Mouse (Mus musculus): ENCODE measurements around the gene Fndc3b. TPM values are rescaled to one million over a fixed set of nuclear protein-coding genes. Genes with fewer than 3 reads are reported as not detected.

Fndc3b gene
- polyA plus RNA-seq, 1 experiment from 2014 or later: 29.0 TPM

GRCm38 (mm10) chr3:27490891-27491290, 220.2 kb downstream of the Fndc3b start:
- peaks cover 29 to 43% of the 10 kb centered on the region in 2 experiments for H3K4me1 ChIP-seq (ENCODE audit: control insufficient read depth in 2 of 2, insufficient read depth in 2 of 2, low read length in 2 of 2)
- peaks cover 68% of the 10 kb centered on the region for H3K36me3 ChIP-seq (ENCODE audit: control insufficient read depth, insufficient read depth, low read length)
- H3K27ac ChIP-seq (replicated peaks in 1 of 2; ENCODE audit: control insufficient read depth in 1 of 2, insufficient read depth in 1 of 2, low read depth in 2 of 2, low read length in 2 of 2): peak overlapping the region; percentile 72 to 76

DNA sequence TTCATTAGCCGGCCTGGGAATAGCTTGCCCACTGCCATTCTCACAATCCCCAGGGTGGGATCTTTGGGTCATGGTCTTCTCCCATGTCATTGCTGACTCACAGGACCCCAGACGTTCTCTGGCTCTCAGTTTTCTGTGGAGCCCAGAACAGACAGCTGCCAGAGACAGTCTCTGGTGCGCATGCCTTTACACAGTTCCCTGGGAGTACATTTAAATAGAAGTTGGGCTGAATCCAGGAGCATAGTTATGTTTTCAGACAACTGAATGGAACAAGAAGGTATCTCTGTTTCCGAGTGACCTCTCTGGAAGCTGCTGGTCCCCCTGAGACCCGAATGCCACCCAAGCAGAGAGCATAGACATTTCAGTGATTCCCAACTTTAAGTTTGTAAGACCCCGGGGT, 221.6 kb downstream of the Fndc3b start:
- H3K9me3 ChIP-seq (ENCODE audit: control insufficient read depth, low read length): no peaks in the 10 kb centered on the region
- peak overlapping the region; percentile 29 to 74 for H3K27ac ChIP-seq (replicated peaks in 1 of 2; ENCODE audit: control insufficient read depth in 1 of 2, insufficient read depth in 1 of 2, low read depth in 2 of 2, low read length in 2 of 2)
- H3K36me3 ChIP-seq (ENCODE audit: control insufficient read depth, insufficient read depth, low read length): peaks cover 73% of the 10 kb centered on the region
- ATAC-seq (ENCODE audit: insufficient number of reproducible peaks, insufficient read depth, low FRiP score, low read depth): no peak
- WGBS: 44% methylated on average over 6 of the region's 6 CpGs
- peaks cover 29 to 43% of the 10 kb centered on the region in 2 experiments for H3K4me1 ChIP-seq (ENCODE audit: control insufficient read depth in 2 of 2, insufficient read depth in 2 of 2, low read length in 2 of 2)
- H3K4me3 ChIP-seq (ENCODE audit: control insufficient read depth in 1 of 2, insufficient read depth in 1 of 2, low read depth in 1 of 2, low read length in 2 of 2): no peak overlapping the region
- no peaks in the 10 kb centered on the region for H3K27me3 ChIP-seq (ENCODE audit: control insufficient read depth, insufficient read depth, low read length)
- H3K9ac ChIP-seq (ENCODE audit: low read length): peak overlapping the region; percentile 35
- no peak overlapping the region for H3K4me2 ChIP-seq (ENCODE audit: low read length)

More at GRCm38 (mm10) chr3:27490891-27491290, 220.2 kb downstream of the Fndc3b start:
- 50% methylated on average over 9 of the region's 9 CpGs for WGBS
- no peaks in the 10 kb centered on the region for H3K27me3 ChIP-seq (ENCODE audit: control insufficient read depth, insufficient read depth, low read length)
- no peaks in the 10 kb centered on the region for H3K9me3 ChIP-seq (ENCODE audit: control insufficient read depth, low read length)
- no peak overlapping the region for H3K4me3 ChIP-seq (ENCODE audit: control insufficient read depth in 1 of 2, insufficient read depth in 1 of 2, low read depth in 1 of 2, low read length in 2 of 2)
- 0 out of 2 replicates have a peak overlapping the region, but pooled peaks have one; percentile 7 for H3K4me2 ChIP-seq (ENCODE audit: low read length)
- peak overlapping the region; percentile 2; the same call in 1 of the 2 replicates for H3K9ac ChIP-seq (ENCODE audit: low read length)
- no peak for ATAC-seq (ENCODE audit: insufficient number of reproducible peaks, insufficient read depth, low FRiP score, low read depth)

- H3K9ac ChIP-seq (ENCODE audit: low read length): no peak overlapping the region
- WGBS: 91% methylated on average over 4 of the region's 4 CpGs
- ATAC-seq (ENCODE audit: insufficient number of reproducible peaks, insufficient read depth, low FRiP score, low read depth): no peak
- no peak overlapping the region for H3K4me3 ChIP-seq (ENCODE audit: control insufficient read depth in 1 of 2, insufficient read depth in 1 of 2, low read depth in 1 of 2, low read length in 2 of 2)
- H3K9me3 ChIP-seq (ENCODE audit: control insufficient read depth, low read length): no peaks in the 10 kb centered on the region
- peaks cover 17 to 36% of the 10 kb centered on the region in 2 experiments for H3K4me1 ChIP-seq (ENCODE audit: control insufficient read depth in 2 of 2, insufficient read depth in 2 of 2, low read length in 2 of 2)
- H3K27ac ChIP-seq (replicated peaks in 1 of 2; ENCODE audit: control insufficient read depth in 1 of 2, insufficient read depth in 1 of 2, low read depth in 2 of 2, low read length in 2 of 2): no peak overlapping the region
- H3K4me2 ChIP-seq (ENCODE audit: low read length): no peak overlapping the region
- no peaks in the 10 kb centered on the region for H3K27me3 ChIP-seq (ENCODE audit: control insufficient read depth, insufficient read depth, low read length)
- H3K36me3 ChIP-seq (ENCODE audit: control insufficient read depth, insufficient read depth, low read length): peaks cover 59% of the 10 kb centered on the region
Observed at GRCm38 (mm10) chr3:27485141-27485540, 226.0 kb downstream of the Fndc3b start.

GRCm38 (mm10) chr3:27484698-27485097, 226.4 kb downstream of the Fndc3b start:
- Histone ChIP-seq H3K27ac (replicated peaks in 1 of 2; ENCODE audit: control insufficient read depth in 1 of 2, insufficient read depth in 1 of 2, low read depth in 2 of 2, low read length in 2 of 2) (no peak overlapping the region), H3K4me2 (ENCODE audit: low read length) (no peak overlapping the region), H3K27me3 (ENCODE audit: control insufficient read depth, insufficient read depth, low read length) (no peaks in the 10 kb centered on the region), H3K9ac (ENCODE audit: low read length) (no peak overlapping the region), H3K9me3 (ENCODE audit: control insufficient read depth, low read length) (no peaks in the 10 kb centered on the region), H3K4me1 (ENCODE audit: control insufficient read depth in 2 of 2, insufficient read depth in 2 of 2, low read length in 2 of 2) (peaks cover 16 to 36% of the 10 kb centered on the region in 2 experiments), H3K4me3 (ENCODE audit: control insufficient read depth in 1 of 2, insufficient read depth in 1 of 2, low read depth in 1 of 2, low read length in 2 of 2) (no peak overlapping the region), H3K36me3 (ENCODE audit: control insufficient read depth, insufficient read depth, low read length) (peaks cover 57% of the 10 kb centered on the region)
- WGBS: 64% methylated on average over 3 of the region's 3 CpGs
- ATAC-seq (ENCODE audit: insufficient number of reproducible peaks, insufficient read depth, low FRiP score, low read depth): no peak

DNA sequence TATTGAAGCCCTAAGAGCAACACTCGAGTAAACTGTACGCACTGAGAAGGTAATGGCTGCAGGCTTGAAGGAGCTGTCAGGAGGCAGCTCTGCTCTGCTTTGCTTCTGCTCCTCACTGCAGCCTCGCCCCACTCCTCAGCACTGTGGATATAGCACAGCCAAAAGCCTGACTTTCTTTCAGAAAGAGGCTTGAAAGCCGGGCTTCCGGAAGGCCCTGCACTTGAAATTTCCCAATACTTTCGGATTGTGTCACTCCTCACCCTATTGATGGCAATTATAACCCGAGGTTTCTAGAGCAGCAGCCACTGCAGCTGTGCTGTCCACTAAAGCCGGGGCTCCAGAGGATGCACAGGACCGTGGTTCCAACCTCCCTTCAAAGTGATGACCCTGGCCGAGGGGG, 227.3 kb downstream of the Fndc3b start:
- Histone ChIP-seq H3K9ac (ENCODE audit: low read length) (no peak overlapping the region), H3K27ac (replicated peaks in 1 of 2; ENCODE audit: control insufficient read depth in 1 of 2, insufficient read depth in 1 of 2, low read depth in 2 of 2, low read length in 2 of 2) (no peak overlapping the region; a peak in 1 of 4 replicates), H3K4me3 (ENCODE audit: control insufficient read depth in 1 of 2, insufficient read depth in 1 of 2, low read depth in 1 of 2, low read length in 2 of 2) (no peak overlapping the region), H3K9me3 (ENCODE audit: control insufficient read depth, low read length) (no peaks in the 10 kb centered on the region), H3K4me2 (ENCODE audit: low read length) (no peak overlapping the region), H3K36me3 (ENCODE audit: control insufficient read depth, insufficient read depth, low read length) (peaks cover 52% of the 10 kb centered on the region), H3K27me3 (ENCODE audit: control insufficient read depth, insufficient read depth, low read length) (no peaks in the 10 kb centered on the region), H3K4me1 (ENCODE audit: control insufficient read depth in 2 of 2, insufficient read depth in 2 of 2, low read length in 2 of 2) (peaks cover 15 to 36% of the 10 kb centered on the region in 2 experiments)
- no peak for ATAC-seq (ENCODE audit: insufficient number of reproducible peaks, insufficient read depth, low FRiP score, low read depth)
- 69% methylated on average over 10 of the region's 10 CpGs for WGBS

- Histone ChIP-seq H3K4me3 (ENCODE audit: control insufficient read depth in 1 of 2, insufficient read depth in 1 of 2, low read depth in 1 of 2, low read length in 2 of 2) (no peak overlapping the region), H3K27ac (replicated peaks in 1 of 2; ENCODE audit: control insufficient read depth in 1 of 2, insufficient read depth in 1 of 2, low read depth in 2 of 2, low read length in 2 of 2) (no peak overlapping the region; a peak in 1 of 4 replicates), H3K9me3 (ENCODE audit: control insufficient read depth, low read length) (no peaks in the 10 kb centered on the region), H3K4me1 (ENCODE audit: control insufficient read depth in 2 of 2, insufficient read depth in 2 of 2, low read length in 2 of 2) (peaks cover 17 to 38% of the 10 kb centered on the region in 2 experiments), H3K27me3 (ENCODE audit: control insufficient read depth, insufficient read depth, low read length) (no peaks in the 10 kb centered on the region), H3K4me2 (ENCODE audit: low read length) (no peak overlapping the region), H3K36me3 (ENCODE audit: control insufficient read depth, insufficient read depth, low read length) (peaks cover 55% of the 10 kb centered on the region), H3K9ac (ENCODE audit: low read length) (no peak overlapping the region)
- 54% methylated on average over 3 of the region's 3 CpGs for WGBS
- ATAC-seq (ENCODE audit: insufficient number of reproducible peaks, insufficient read depth, low FRiP score, low read depth): no peak
Observed at GRCm38 (mm10) chr3:27483321-27483720, 227.8 kb downstream of the Fndc3b start.

DNA sequence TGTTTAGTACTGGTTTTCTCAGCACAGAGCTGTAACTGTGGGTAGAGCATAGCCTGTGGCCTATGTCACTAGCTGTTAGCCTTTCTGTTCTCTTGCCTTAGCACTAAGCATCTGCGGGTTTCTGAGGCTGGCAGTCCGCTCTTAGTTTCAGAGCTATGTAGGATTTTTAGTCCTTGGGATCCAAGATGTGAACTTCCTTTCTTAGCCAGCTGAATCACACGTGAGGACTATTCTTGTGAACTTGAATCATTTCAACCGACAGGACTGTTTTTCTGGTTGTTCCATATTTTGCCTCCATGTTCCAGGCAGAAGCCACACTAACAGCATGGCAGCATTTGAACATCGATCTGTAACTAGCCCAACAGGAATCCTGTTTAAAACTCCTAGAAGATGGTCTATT, 229.4 kb downstream of the Fndc3b start:
- H3K4me1 ChIP-seq (ENCODE audit: control insufficient read depth in 2 of 2, insufficient read depth in 2 of 2, low read length in 2 of 2): peaks cover 15 to 34% of the 10 kb centered on the region in 2 experiments
- WGBS: 89% methylated on average over 5 of the region's 5 CpGs
- ATAC-seq (ENCODE audit: insufficient number of reproducible peaks, insufficient read depth, low FRiP score, low read depth): no peak
- H3K27me3 ChIP-seq (ENCODE audit: control insufficient read depth, insufficient read depth, low read length): no peaks in the 10 kb centered on the region
- H3K36me3 ChIP-seq (ENCODE audit: control insufficient read depth, insufficient read depth, low read length): peaks cover 49% of the 10 kb centered on the region
- no peak overlapping the region for H3K27ac ChIP-seq (replicated peaks in 1 of 2; ENCODE audit: control insufficient read depth in 1 of 2, insufficient read depth in 1 of 2, low read depth in 2 of 2, low read length in 2 of 2)
- H3K4me3 ChIP-seq (ENCODE audit: control insufficient read depth in 1 of 2, insufficient read depth in 1 of 2, low read depth in 1 of 2, low read length in 2 of 2): no peak overlapping the region
- no peak overlapping the region for H3K4me2 ChIP-seq (ENCODE audit: low read length)
- H3K9ac ChIP-seq (ENCODE audit: low read length): no peak overlapping the region
- H3K9me3 ChIP-seq (ENCODE audit: control insufficient read depth, low read length): no peaks in the 10 kb centered on the region

- WGBS: 33% methylated on average over 2 of the region's 2 CpGs
- peak overlapping the region; percentile 0; the same call in 1 of the 2 replicates for H3K4me2 ChIP-seq (ENCODE audit: low read length)
- H3K9ac ChIP-seq (ENCODE audit: low read length): no peak overlapping the region; the same call in 1 of the 2 replicates
- H3K36me3 ChIP-seq (ENCODE audit: control insufficient read depth, insufficient read depth, low read length): peaks cover 43% of the 10 kb centered on the region
- H3K4me1 ChIP-seq (ENCODE audit: control insufficient read depth in 2 of 2, insufficient read depth in 2 of 2, low read length in 2 of 2): peaks cover 15 to 34% of the 10 kb centered on the region in 2 experiments
- no peak overlapping the region for H3K4me3 ChIP-seq (ENCODE audit: control insufficient read depth in 1 of 2, insufficient read depth in 1 of 2, low read depth in 1 of 2, low read length in 2 of 2)
- H3K27me3 ChIP-seq (ENCODE audit: control insufficient read depth, insufficient read depth, low read length): no peaks in the 10 kb centered on the region
- no peaks in the 10 kb centered on the region for H3K9me3 ChIP-seq (ENCODE audit: control insufficient read depth, low read length)
- peak; percentile 47; the same call in 1 of the 2 replicates for ATAC-seq (ENCODE audit: insufficient number of reproducible peaks, insufficient read depth, low FRiP score, low read depth)
- peak overlapping the region; percentile 63 to 74 for H3K27ac ChIP-seq (replicated peaks in 1 of 2; ENCODE audit: control insufficient read depth in 1 of 2, insufficient read depth in 1 of 2, low read depth in 2 of 2, low read length in 2 of 2)
Observed at GRCm38 (mm10) chr3:27479378-27479777, 231.7 kb downstream of the Fndc3b start.
